Mouse (Mus musculus): ENCODE data around the gene Glod4. TPM values are rescaled to one million over a fixed set of nuclear protein-coding genes. Genes with fewer than 3 reads are reported as not detected.

Gene Glod4
- polyA plus RNA-seq, 1 experiment from 2014 or later: 126 TPM

GRCm38 (mm10) chr11:76196977-76197469 lies 46.5 kb downstream of the Glod4 start:
- Histone ChIP-seq H3K9me3 (no peaks in the 10 kb centered on the region), H3K9ac (no peak overlapping the region), H3K27me3 (peaks cover 3% of the 10 kb centered on the region; the same call in 1 of the 2 replicates), H3K4me3 (no peak overlapping the region), H3K36me3 (no peaks in the 10 kb centered on the region), H3K4me2 (no peak overlapping the region), H3K27ac (no peak overlapping the region), H3K4me1 (peaks cover 6% of the 10 kb centered on the region; the same call in 1 of the 2 replicates)
- 45% methylated on average over 8 of the region's 8 CpGs for WGBS
- no peak for ATAC-seq (ENCODE audit: insufficient number of reproducible peaks, insufficient read depth, low FRiP score, low TSS enrichment, low read depth)

DNA sequence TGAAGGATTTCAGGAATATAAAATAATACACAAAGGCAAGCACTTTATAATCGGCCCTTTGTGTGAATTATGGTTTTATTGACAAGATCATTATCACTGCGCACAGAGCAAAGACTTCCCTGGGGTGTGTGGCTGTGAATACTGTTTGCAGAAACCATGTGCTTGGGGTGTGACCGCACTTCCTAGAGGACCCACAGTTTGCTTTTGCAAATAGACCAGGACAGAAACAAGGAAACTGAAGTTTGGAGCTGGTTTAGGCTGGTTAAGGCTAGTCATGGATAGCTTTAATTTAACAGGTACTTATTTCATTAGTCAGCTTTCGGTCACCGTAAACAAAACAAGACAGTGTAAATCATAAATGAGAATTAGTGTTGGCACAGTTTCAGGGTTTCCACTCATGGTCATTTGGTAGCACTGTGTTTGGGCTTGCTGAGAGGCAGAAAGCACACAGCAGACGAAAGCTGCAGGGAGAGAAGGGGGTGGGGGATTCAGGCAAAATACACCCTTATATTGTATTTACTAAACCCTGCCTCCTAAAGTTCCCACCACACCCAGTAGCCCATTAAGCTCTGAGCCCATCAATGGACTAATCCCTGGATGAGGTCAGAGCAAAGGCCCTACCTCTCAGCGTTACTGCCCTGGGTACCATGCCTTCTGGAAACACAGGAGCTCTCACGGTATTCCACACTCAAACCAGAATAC lies 47.1 kb downstream of the Glod4 start:
- no peak overlapping the region for H3K27ac ChIP-seq
- H3K4me1 ChIP-seq: peaks cover 2% of the 10 kb centered on the region; the same call in 1 of the 2 replicates
- no peaks in the 10 kb centered on the region; the same call in 1 of the 2 replicates for H3K27me3 ChIP-seq
- no peak overlapping the region for H3K9ac ChIP-seq
- ATAC-seq (ENCODE audit: insufficient number of reproducible peaks, insufficient read depth, low FRiP score, low TSS enrichment, low read depth): no peak
- H3K4me3 ChIP-seq: no peak overlapping the region
- H3K9me3 ChIP-seq: no peaks in the 10 kb centered on the region
- 63% methylated on average over 8 of the region's 8 CpGs for WGBS
- H3K4me2 ChIP-seq: no peak overlapping the region
- no peaks in the 10 kb centered on the region for H3K36me3 ChIP-seq

GRCm38 (mm10) chr11:76186908-76187307 lies 56.6 kb downstream of the Glod4 start:
- no peaks in the 10 kb centered on the region for H3K9me3 ChIP-seq
- no peaks in the 10 kb centered on the region for H3K36me3 ChIP-seq
- no peaks in the 10 kb centered on the region for H3K4me1 ChIP-seq
- no peak overlapping the region for H3K4me3 ChIP-seq
- H3K27me3 ChIP-seq: no peaks in the 10 kb centered on the region
- no peak overlapping the region for H3K27ac ChIP-seq
- no peak overlapping the region for H3K4me2 ChIP-seq
- H3K9ac ChIP-seq: no peak overlapping the region
- 87% methylated on average over 6 of the region's 6 CpGs for WGBS
- ATAC-seq (ENCODE audit: insufficient number of reproducible peaks, insufficient read depth, low FRiP score, low TSS enrichment, low read depth): no peak

DNA sequence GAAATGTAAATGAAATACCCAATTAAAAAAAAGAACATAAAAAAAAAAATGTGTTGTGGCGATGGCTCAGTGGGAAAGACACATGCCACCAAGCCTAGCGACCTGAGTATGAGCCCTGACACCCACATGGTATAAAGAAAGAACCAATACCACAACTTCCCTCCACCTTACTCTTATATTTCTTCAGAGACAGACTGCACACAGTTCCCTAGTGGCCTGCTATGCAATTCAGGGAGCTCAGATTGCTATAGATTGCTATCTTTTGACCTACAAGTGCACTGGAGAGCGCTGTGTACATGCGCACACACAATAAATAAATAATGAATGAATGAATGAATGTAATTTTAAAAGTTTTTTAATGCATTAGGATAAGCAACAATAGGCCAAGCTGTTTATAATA lies 59.8 kb downstream of the Glod4 start:
- ATAC-seq (ENCODE audit: insufficient number of reproducible peaks, insufficient read depth, low FRiP score, low TSS enrichment, low read depth): no peak
- Histone ChIP-seq H3K9ac (no peak overlapping the region), H3K9me3 (no peaks in the 10 kb centered on the region), H3K4me1 (peaks cover 7% of the 10 kb centered on the region), H3K36me3 (no peaks in the 10 kb centered on the region), H3K4me2 (no peak overlapping the region), H3K27ac (no peak overlapping the region), H3K27me3 (no peaks in the 10 kb centered on the region), H3K4me3 (no peak overlapping the region)
- WGBS: 80% methylated on average over 4 of the region's 4 CpGs

- peak overlapping the region; percentile 88 for H3K4me3 ChIP-seq
- H3K27ac ChIP-seq: no peak overlapping the region
- peaks cover 13% of the 10 kb centered on the region for H3K4me1 ChIP-seq
- H3K27me3 ChIP-seq: no peaks in the 10 kb centered on the region
- H3K4me2 ChIP-seq: peak overlapping the region; percentile 95
- no peaks in the 10 kb centered on the region for H3K9me3 ChIP-seq
- peaks cover 4% of the 10 kb centered on the region; the same call in 1 of the 2 replicates for H3K36me3 ChIP-seq
- no peak for ATAC-seq (ENCODE audit: insufficient number of reproducible peaks, insufficient read depth, low FRiP score, low TSS enrichment, low read depth)
- peak overlapping the region; percentile 81 for H3K9ac ChIP-seq
- whole genome bisulfite sequencing: 20% methylated on average over 7 of the region's 7 CpGs
Measured at GRCm38 (mm10) chr11:76180146-76180540, 63.4 kb downstream of the Glod4 start.

GRCm38 (mm10) chr11:76179495-76180145 lies 63.9 kb downstream of the Glod4 start, which contains the start of the genes Vps53 and Fam57a:
Gene Vps53 (minus strand): TSS chr11:76179647.
Gene Fam57a (plus strand): TSS chr11:76179671.
- 0 out of 2 replicates have a peak, but pooled peaks have one; percentile 67 for ATAC-seq (ENCODE audit: insufficient number of reproducible peaks, insufficient read depth, low FRiP score, low TSS enrichment, low read depth)
- under 1% methylated on average over 37 of the region's 37 CpGs for WGBS

GRCm38 (mm10) chr11:76178726-76179494 lies 64.6 kb downstream of the Glod4 start:
- Histone ChIP-seq H3K4me3 (peak overlapping the region; percentile 88), H3K27ac (peak overlapping the region; percentile 64), H3K27me3 (no peaks in the 10 kb centered on the region), H3K4me1 (peaks cover 13% of the 10 kb centered on the region), H3K9me3 (no peaks in the 10 kb centered on the region), H3K36me3 (peaks cover 5% of the 10 kb centered on the region), H3K9ac (peak overlapping the region; percentile 81), H3K4me2 (peak overlapping the region; percentile 95)
- 2% methylated on average over 28 of the region's 28 CpGs for WGBS
- 0 out of 2 replicates have a peak, but pooled peaks have one; percentile 26 for ATAC-seq (ENCODE audit: insufficient number of reproducible peaks, insufficient read depth, low FRiP score, low TSS enrichment, low read depth)

More at GRCm38 (mm10) chr11:76179495-76180145, 63.9 kb downstream of the Glod4 start, which contains the start of the genes Vps53 and Fam57a:
- H3K27ac ChIP-seq: peak within 1 kb of the TSS; percentile 64
- peak within 1 kb of the TSS; percentile 88 for H3K4me3 ChIP-seq
- H3K9ac ChIP-seq: peak within 1 kb of the TSS; percentile 81
- H3K27me3 ChIP-seq: no peaks in the 10 kb centered on the region
- H3K4me1 ChIP-seq: peaks cover 13% of the 10 kb centered on the region
- H3K4me2 ChIP-seq: peak within 1 kb of the TSS; percentile 95
- no peaks in the 10 kb centered on the region for H3K9me3 ChIP-seq
- peaks cover 4% of the 10 kb centered on the region; the same call in 1 of the 2 replicates for H3K36me3 ChIP-seq

GRCm38 (mm10) chr11:76170207-76170606 lies 73.3 kb downstream of the Glod4 start:
- 74% methylated on average over 5 of the region's 5 CpGs for whole genome bisulfite sequencing

DNA sequence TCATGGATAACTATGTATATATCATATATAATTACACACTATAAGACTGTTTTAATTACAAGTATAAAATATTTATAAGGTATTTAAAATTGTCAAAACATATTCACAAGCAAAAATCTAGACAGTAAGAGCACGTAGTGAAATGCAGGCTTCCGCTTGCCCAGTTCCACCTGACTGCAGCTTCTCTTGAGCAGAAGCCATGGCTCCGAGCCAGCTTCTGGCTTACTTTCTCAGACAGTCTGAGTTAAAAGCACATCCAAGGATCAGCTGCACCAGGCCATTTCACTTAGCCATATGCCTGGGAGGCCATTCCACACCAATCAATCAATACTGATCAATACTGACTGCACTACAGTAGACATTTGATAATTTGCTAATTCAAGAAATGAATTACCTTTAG lies 74.5 kb downstream of the Glod4 start:
- Histone ChIP-seq H3K9me3 (no peaks in the 10 kb centered on the region), H3K9ac (no peak overlapping the region), H3K27ac (no peak overlapping the region), H3K36me3 (peaks cover 22% of the 10 kb centered on the region), H3K4me2 (no peak overlapping the region), H3K27me3 (no peaks in the 10 kb centered on the region), H3K4me3 (no peak overlapping the region), H3K4me1 (peaks cover 9% of the 10 kb centered on the region; the same call in 1 of the 2 replicates)
- no peak for ATAC-seq (ENCODE audit: insufficient number of reproducible peaks, insufficient read depth, low FRiP score, low TSS enrichment, low read depth)
- 68% methylated on average over 3 of the region's 3 CpGs for WGBS

More at GRCm38 (mm10) chr11:76170207-76170606, 73.3 kb downstream of the Glod4 start:
- Histone ChIP-seq H3K27ac (no peak overlapping the region), H3K27me3 (no peaks in the 10 kb centered on the region), H3K4me2 (no peak overlapping the region), H3K36me3 (peaks cover 17% of the 10 kb centered on the region), H3K4me1 (peaks cover 9% of the 10 kb centered on the region; the same call in 1 of the 2 replicates), H3K9me3 (no peaks in the 10 kb centered on the region), H3K4me3 (no peak overlapping the region), H3K9ac (no peak overlapping the region)
- ATAC-seq (ENCODE audit: insufficient number of reproducible peaks, insufficient read depth, low FRiP score, low TSS enrichment, low read depth): no peak

GRCm38 (mm10) chr11:76167079-76167765 lies 76.3 kb downstream of the Glod4 start:
- Histone ChIP-seq H3K36me3 (peaks cover 15% of the 10 kb centered on the region), H3K27me3 (no peaks in the 10 kb centered on the region), H3K4me3 (no peak overlapping the region), H3K4me2 (no peak overlapping the region), H3K9ac (no peak overlapping the region), H3K9me3 (no peaks in the 10 kb centered on the region), H3K27ac (no peak overlapping the region), H3K4me1 (peaks cover 9% of the 10 kb centered on the region; the same call in 1 of the 2 replicates)
- 26% methylated on average over 5 of the region's 5 CpGs for WGBS
- no peak for ATAC-seq (ENCODE audit: insufficient number of reproducible peaks, insufficient read depth, low FRiP score, low TSS enrichment, low read depth)

Data from embryonic facial prominence, embryonic 13.5 days (tissue).